Mouse (Mus musculus) neural tube, embryonic 11.5 days (tissue): ENCODE measurements at regions not wholly inside any gene's neighbourhood (a gene's known extent, or its start where the extent isn't known, plus 50 kb on each side); places are given as distances from the start of the nearest gene placed in this dataset.

Experiments
- ATAC-seq: fragments of 200-750 bp; cut with Nextera tagmentation; 2 replicates; pipeline ENCODE4 v1.8.0; 2017; ENCODE audit warnings: moderate number of reproducible peaks, mild to moderate bottlenecking, moderate TSS enrichment, moderate library complexity; ENCODE audit not compliant: insufficient read depth, low FRiP score, low TSS enrichment
- DNase-seq: peaks from one replicate; pipeline ENCODE4 v3.0.0-alpha.2; 2015; ENCODE audit warnings: low spot score
- H3K27ac ChIP-seq: fragments of 300-500 bp; sonication (generic); 2 replicates; pipeline ENCODE4 v1.5.1; 2014; ENCODE audit warnings: low read depth, mild to moderate bottlenecking, low read length
- H3K27me3 ChIP-seq: fragments of 300-500 bp; sonication (generic); 2 replicates; pipeline ENCODE4 v1.6.1; 2014; ENCODE audit warnings: mild to moderate bottlenecking, low read length, mixed read lengths; ENCODE audit not compliant: control insufficient read depth, insufficient read depth
- H3K36me3 ChIP-seq: fragments of 300-500 bp; sonication (generic); 2 replicates; pipeline ENCODE4 v1.6.1; 2014; ENCODE audit warnings: mild to moderate bottlenecking, low read length, moderate library complexity, mixed read lengths; ENCODE audit not compliant: control insufficient read depth, insufficient read depth
- H3K4me1 ChIP-seq: fragments of 300-500 bp; sonication (generic); 2 replicates; pipeline ENCODE4 v1.6.1; 2014; ENCODE audit warnings: low read length, mixed read lengths; ENCODE audit not compliant: control insufficient read depth, insufficient read depth
- H3K4me2 ChIP-seq: fragments of 300-500 bp; sonication (generic); 2 replicates; pipeline ENCODE4 v1.6.1; 2014; ENCODE audit warnings: low read depth, mild to moderate bottlenecking, moderate library complexity
- H3K4me3 ChIP-seq: fragments of 300-500 bp; sonication (generic); 2 replicates; pipeline ENCODE4 v1.5.1; 2014; ENCODE audit warnings: low read depth, low read length
- H3K9ac ChIP-seq: fragments of 300-500 bp; sonication (generic); 2 replicates; pipeline ENCODE4 v1.6.1; 2014; ENCODE audit warnings: mild to moderate bottlenecking, low read length
- H3K9me3 ChIP-seq: fragments of 300-500 bp; sonication (generic); 2 replicates; pipeline ENCODE4 v1.6.1; 2016; ENCODE audit warnings: low read length; ENCODE audit not compliant: control insufficient read depth
- WGBS: fragments of 180-500 bp; shearing (Covaris S2); extraction: QIAGEN DNeasy Blood & Tissue Kit; methylation state at CpG from one replicate; pipeline ENCODE4 v1.1.7; 2014; 5-methylcytosine and 5-hydroxymethylcytosine counted together

GRCm38 (mm10) chr13:117112424-117112823 lies 87.1 kb upstream of the Parp8 start:
- H3K4me2 ChIP-seq: no peak overlapping the region
- ATAC-seq: no peak
- 91% methylated on average over 1 of the region's 1 CpGs for WGBS

DNA sequence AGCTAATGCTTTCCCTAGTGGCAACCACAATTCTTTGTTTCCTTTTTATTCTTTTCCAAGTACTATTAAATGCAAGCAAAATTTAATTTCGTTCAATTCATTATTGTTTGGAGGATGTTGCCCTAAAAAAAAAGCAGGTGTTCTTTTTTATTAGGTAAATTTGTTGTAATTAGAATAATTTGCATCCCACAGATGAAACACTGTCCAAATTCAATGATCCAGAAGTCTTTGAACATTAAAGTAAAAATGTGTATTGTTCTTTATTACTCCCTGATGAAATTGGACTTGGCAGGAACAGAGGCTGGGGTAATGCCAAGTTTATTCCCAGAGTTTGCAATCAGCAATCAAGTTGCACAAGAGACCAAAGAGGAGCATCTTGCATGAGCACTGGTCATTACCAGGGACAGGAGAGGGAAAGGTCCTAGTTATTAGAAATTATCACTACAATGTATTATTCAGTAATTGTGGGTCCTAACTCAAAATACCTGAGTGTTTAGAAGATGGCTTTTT lies 79.9 kb upstream of the Parp8 start:
- WGBS: 68% methylated on average over 1 of the region's 1 CpGs
- ATAC-seq (no peak), DNase-seq (no peak)
- H3K4me2 ChIP-seq: no peak overlapping the region
- H3K9me3 ChIP-seq: no peaks in the 10 kb centered on the region
- no peaks in the 10 kb centered on the region for H3K36me3 ChIP-seq
- H3K4me1 ChIP-seq: no peaks in the 10 kb centered on the region
- H3K27ac ChIP-seq: no peak overlapping the region
- no peak overlapping the region for H3K4me3 ChIP-seq
- H3K9ac ChIP-seq: no peak overlapping the region
- no peaks in the 10 kb centered on the region for H3K27me3 ChIP-seq

More at GRCm38 (mm10) chr13:117112424-117112823, 87.1 kb upstream of the Parp8 start:
- no peak for DNase-seq
- no peak overlapping the region for H3K4me3 ChIP-seq
- H3K36me3 ChIP-seq: no peaks in the 10 kb centered on the region
- no peak overlapping the region for H3K9ac ChIP-seq
- H3K9me3 ChIP-seq: no peaks in the 10 kb centered on the region
- H3K27me3 ChIP-seq: no peaks in the 10 kb centered on the region
- no peaks in the 10 kb centered on the region for H3K4me1 ChIP-seq
- H3K27ac ChIP-seq: no peak overlapping the region

GRCm38 (mm10) chr13:117094773-117095172 lies 69.4 kb upstream of the Parp8 start:
- ATAC-seq (no peak), DNase-seq (no peak)
- no peaks in the 10 kb centered on the region for H3K36me3 ChIP-seq
- H3K9me3 ChIP-seq: no peaks in the 10 kb centered on the region
- H3K4me3 ChIP-seq: no peak overlapping the region
- H3K4me2 ChIP-seq: no peak overlapping the region
- H3K4me1 ChIP-seq: no peaks in the 10 kb centered on the region
- no peak overlapping the region for H3K27ac ChIP-seq
- no peak overlapping the region for H3K9ac ChIP-seq
- 83% methylated on average over 1 of the region's 1 CpGs for WGBS
- no peaks in the 10 kb centered on the region for H3K27me3 ChIP-seq

GRCm38 (mm10) chr13:117088629-117089028 lies 63.3 kb upstream of the Parp8 start:
- ATAC-seq (no peak), DNase-seq (no peak)
- Histone ChIP-seq H3K27me3 (no peaks in the 10 kb centered on the region), H3K27ac (no peak overlapping the region), H3K9me3 (no peaks in the 10 kb centered on the region), H3K9ac (no peak overlapping the region), H3K4me3 (no peak overlapping the region), H3K36me3 (no peaks in the 10 kb centered on the region), H3K4me2 (no peak overlapping the region), H3K4me1 (no peaks in the 10 kb centered on the region)
- WGBS: 49% methylated on average over 3 of the region's 3 CpGs

GRCm38 (mm10) chr13:117082758-117083157 lies 57.4 kb upstream of the Parp8 start:
- Histone ChIP-seq H3K9me3 (no peaks in the 10 kb centered on the region), H3K36me3 (no peaks in the 10 kb centered on the region), H3K4me1 (no peaks in the 10 kb centered on the region), H3K4me3 (no peak overlapping the region), H3K27ac (no peak overlapping the region), H3K4me2 (no peak overlapping the region), H3K9ac (no peak overlapping the region), H3K27me3 (no peaks in the 10 kb centered on the region)
- ATAC-seq (no peak), DNase-seq (no peak)
- 93% methylated on average over 4 of the region's 4 CpGs for WGBS

DNA sequence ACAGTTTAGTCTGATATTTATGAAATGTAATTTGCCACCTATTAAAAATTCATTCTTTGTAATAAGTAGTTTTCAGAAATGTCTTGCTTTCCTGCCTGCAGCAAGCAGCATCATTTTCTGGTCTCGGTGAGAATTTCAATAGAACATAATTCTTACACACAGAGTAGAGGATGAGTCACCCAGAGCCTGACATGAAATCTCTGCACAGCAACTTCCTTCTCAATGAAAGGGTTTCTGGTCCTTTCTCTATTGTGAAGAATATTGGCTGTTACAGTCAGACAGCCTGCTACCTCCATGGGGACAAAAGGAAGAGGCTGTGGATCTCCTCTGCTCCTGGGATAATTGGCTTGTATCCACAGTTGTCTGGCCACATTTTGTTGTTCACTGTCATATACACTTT lies 54.0 kb upstream of the Parp8 start:
- H3K27ac ChIP-seq: no peak overlapping the region
- no peaks in the 10 kb centered on the region for H3K4me1 ChIP-seq
- no peak overlapping the region for H3K4me3 ChIP-seq
- ATAC-seq: no peak
- DNase-seq: no peak
- H3K9me3 ChIP-seq: no peaks in the 10 kb centered on the region
- no peaks in the 10 kb centered on the region for H3K36me3 ChIP-seq
- H3K4me2 ChIP-seq: no peak overlapping the region
- no peaks in the 10 kb centered on the region for H3K27me3 ChIP-seq
- 91% methylated on average over 1 of the region's 1 CpGs for WGBS
- no peak overlapping the region for H3K9ac ChIP-seq
